Mouse (Mus musculus) left cerebral cortex, postnatal 10 days (tissue): ENCODE measurements around the gene Rnasek. TPM values are rescaled to one million over a fixed set of nuclear protein-coding genes. Genes with fewer than 3 reads are reported as not detected.

ENCODE experiments used
- DNase-seq, 2 experiments: peaks; one replicate each; pipeline ENCODE4 v3.0.0; 2021 to 2022; ENCODE audit warnings: low spot score in 2 of 2, mixed read lengths in 1 of 2; ENCODE audit errors: extremely low spot score in 1 of 2
- intact Hi-C: fragments of 180-260 bp; cut with DNase I; formaldehyde crosslinking; loops from one replicate; pipeline ENCODE4 v1.15.1; 2025
- total RNA-seq, 2 experiments: library from RNA; stranded (reverse); gene quantifications; 2 replicates each; pipeline ENCODE4 v1.2.3; 2021

Rnasek gene
- total RNA-seq: 100 to 1,000 TPM; 279 to 285 TPM

DNA sequence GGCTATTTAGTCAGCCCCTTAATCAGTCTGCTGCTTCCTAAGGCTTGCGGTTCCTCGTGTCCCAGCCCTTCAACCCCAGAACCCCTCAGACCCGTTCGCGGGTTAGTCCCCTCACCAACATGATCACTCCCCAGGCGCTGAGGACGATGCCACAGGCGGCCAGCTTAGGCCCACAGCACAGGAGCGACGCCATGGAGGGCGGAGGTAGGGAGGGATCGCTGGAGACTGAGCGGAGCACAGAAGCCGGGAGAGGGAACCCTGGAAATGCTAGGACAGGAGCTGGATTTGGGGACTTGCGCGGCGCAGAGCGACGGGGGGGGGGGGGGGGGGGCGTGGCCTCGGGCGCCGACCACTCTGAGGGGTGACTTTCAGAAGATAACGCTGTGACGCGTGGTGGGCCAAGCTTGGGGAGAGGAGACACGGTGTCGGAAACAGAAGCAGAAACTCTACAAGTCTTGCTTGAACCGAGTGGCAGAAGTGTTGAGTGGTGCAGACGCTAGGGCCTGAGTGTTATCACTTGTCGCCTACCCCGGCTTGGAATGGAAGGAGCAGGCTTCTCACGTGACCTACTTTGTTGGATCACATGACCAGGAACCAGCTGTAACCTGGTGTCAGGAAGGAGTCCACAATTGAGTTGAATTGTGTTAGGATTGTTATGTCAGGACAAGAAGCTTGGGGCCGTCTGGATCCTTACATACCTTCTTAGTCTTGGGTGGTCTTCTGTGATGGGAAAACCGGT, at the start of gene Rnasek, which contains the start of gene Gm21988:
Rnasek (minus strand) TSS at position 302 of the 739 bp plus-strand sequence.
Gm21988 (minus strand) TSS at position 290 of the 739 bp plus-strand sequence.
- peak; percentile 80 to 83 for DNase-seq
- intact Hi-C loops: no loop called here

DNA sequence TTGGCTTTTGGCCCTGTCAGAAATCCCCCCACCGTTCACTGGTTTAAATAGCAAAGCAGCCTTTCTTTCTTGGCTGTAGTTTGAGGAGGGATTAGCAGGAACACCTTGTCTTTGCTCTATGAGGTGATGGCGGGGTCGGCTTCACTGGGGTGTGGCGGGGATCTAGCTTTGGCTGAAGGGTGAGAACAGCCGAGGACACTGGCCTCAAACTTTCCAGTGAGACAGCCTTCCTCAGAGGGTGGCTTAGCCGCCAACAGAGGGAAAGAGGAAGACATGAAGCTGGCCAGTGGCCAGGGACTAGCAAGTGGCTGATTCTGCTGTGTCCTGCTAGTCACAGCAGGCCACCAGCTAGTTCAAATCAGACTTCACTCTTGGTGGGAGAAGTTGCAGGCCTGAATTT, 49.6 kb upstream of the Rnasek start:
- DNase-seq: peak; percentile 15 to 73
- intact Hi-C loops: no loop called here

DNA sequence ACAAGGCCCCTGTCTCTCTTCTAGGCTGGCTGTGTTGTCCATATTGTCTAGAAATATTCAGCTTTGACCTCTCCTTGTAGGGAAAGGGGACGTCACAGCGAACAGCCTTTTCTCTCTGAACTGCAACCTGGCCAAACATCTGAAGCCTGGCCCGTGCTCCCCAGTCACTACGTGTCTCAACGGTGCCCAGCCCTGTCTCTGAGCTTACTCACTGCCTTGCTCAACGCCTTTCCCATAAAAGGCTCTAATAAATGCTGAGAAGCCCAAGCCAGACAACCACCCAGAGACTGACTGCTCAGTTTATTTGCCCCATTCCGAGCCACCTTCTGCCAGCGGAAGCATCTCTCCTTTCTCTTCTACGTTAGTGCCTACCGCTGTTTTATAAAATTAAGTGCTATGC, 48.5 kb upstream of the Rnasek start:
- DNase-seq: no peak

DNA sequence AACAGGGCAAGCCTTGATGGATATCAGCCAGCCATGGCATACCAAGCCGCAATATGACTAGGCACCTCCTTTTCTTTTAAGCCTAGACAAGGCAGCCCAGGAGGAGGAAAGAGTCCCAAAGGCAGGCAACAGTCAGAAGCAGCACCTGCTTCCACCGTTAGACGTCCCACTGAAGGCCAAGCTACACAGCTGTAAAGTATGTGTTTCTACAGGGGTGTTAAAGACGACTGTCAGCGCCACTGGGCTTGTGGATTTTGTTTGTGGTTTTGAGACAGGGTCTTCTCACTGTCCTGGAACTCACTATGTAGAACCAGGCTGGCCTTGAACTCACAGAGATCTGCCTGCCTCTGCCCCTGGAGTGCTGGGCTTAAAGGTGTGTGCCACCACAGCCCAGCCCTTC, 46.0 kb upstream of the Rnasek start:
- no peak for DNase-seq
- intact Hi-C loops: no loop called here

More for the DNA sequence above, 48.5 kb upstream of the Rnasek start:
- intact Hi-C loops: no loop called here

DNA sequence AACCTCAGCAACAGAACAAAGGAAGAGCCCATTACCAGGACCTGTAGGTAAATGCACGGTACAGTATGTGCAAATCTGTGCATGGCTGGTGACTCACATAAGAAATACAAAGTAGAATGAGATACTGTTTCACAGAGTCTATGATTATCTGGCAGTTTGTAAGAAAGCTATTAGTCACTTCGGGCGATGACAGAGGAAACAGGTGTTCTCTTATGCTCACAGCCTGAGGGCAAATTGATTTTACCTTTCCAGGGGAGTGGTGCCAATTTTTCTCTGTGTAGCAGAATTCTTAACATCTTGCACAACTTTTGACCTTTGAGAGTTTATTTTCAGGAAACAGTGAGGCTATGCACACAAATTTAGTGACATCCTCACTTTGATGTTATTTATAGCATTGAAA, 45.1 kb upstream of the Rnasek start:
- DNase-seq: no peak
- intact Hi-C loops: no loop called here

DNA sequence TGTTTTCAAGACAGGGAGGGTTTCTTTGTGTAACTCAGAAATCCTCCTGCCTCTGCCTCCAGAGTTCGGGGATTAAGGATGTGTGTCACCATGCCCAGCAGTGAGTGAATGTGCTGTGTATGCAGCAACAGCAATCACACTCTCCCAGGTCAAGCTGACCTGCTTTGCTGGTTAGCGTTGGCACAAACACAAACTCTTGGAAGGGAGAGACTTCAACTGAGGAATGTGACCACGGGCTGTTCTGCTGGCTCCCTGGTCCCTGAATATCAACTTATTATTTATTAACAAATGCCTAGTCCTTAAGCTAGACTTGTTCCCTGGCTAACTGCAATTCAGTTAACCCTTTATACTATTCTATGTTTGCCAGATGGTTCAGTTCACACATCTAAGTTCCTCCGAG, 44.0 kb upstream of the Rnasek start:
- intact Hi-C loops: no loop called here
- no peak for DNase-seq

DNA sequence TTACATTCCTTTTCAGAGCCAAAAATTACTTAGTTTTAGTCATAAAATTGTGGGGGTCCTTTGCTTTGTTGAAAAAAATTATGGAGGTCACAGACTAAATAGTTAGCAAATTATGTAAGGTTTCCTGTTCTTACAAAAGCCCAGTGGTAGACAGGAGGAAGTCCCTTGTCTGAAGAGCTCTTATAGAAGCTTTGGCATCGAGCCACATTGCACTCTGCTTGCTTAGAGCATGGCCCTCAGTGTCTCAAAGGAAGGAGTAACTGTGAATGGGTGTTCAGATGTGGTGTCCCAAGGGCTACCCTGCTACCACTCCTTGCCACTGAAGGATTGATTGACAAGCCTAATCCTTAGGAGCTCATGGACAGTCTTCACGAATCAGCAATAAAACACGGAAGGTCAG, 40.8 kb upstream of the Rnasek start:
- peak; percentile 8 to 68 for DNase-seq
- intact Hi-C loops: no loop called here

DNA sequence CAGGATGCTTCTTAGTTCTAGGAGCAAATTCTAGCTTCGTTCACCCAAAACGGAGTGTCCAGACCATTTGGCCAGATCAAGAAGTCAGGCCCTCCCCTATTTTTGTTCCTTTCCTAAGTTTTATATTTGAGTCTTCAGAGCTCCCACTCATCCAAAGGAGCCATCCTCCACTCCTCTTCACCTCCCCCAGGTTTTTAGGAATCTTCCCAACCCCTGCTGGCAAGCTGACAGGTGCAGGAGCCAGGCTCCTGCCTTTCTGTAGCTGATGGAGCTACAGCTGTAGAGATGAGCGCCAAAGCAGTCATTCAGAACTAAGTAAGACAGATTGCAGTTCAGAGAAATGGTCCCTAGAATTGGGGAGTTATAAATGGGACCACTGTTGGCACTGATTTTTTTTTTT, 39.3 kb upstream of the Rnasek start:
- intact Hi-C loops: no loop called here
- DNase-seq: no peak

DNA sequence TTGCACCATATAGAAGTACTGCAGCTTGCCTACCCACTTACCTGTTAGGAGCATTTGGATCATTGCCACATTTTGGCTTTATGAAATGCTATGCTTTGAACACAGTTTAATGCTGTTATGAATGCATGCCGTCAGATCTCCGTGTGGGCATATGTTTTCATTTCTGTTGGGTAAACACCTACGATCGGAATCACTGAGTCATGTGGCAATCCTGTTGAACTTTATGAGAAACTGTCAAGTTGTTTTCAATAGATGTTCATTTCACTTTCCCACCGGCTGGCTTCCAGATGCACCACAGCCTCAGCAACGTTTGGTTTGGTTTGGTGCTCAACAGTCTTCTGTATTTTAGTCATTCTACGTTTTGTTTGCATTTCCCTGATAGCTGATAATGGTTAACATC, 32.0 kb upstream of the Rnasek start:
- intact Hi-C loops: no loop called here

DNA sequence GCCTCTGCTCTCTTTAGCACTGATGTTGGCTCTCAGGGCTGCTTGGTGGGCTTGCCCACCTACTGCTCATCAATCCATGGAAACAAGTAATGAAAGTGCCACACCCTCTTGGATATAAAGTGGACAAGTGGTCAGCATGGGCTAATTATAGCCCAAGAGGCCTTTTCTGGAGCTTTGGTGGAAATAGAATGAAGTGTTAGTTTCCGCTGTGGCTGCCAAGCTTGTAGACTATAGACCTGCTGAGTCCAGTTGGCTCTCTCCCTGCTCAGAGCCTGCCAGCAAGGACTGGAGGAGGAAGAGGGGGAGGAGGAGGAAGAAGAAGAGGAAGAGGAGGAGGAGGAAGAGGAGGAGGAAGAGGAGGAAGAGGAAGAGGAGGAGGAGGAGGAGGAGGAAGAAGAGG, 26.8 kb upstream of the Rnasek start:
- no peak for DNase-seq
- intact Hi-C loops: no loop called here

More for the DNA sequence above, 32.0 kb upstream of the Rnasek start:
- DNase-seq: no peak

DNA sequence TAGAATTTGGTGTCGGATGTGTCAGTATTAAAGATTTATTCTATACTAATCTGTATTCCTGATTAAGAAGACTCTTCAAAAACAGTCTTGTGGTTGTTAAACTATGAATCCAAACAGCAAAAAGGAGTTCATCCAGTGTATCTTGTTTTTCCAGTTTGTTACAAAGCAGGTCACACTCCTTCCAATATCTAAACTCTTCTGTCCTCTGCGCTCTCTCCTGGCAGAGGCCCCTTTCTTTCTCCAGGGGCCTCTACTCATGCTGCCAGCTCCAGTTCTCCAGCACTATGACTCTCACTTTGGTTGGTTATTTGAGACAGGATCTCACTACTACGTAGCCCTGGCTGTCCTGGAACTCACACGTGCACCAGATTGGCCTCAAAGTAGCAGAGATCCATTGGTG, 26.2 kb upstream of the Rnasek start:
- no peak for DNase-seq
- intact Hi-C loops: no loop called here

DNA sequence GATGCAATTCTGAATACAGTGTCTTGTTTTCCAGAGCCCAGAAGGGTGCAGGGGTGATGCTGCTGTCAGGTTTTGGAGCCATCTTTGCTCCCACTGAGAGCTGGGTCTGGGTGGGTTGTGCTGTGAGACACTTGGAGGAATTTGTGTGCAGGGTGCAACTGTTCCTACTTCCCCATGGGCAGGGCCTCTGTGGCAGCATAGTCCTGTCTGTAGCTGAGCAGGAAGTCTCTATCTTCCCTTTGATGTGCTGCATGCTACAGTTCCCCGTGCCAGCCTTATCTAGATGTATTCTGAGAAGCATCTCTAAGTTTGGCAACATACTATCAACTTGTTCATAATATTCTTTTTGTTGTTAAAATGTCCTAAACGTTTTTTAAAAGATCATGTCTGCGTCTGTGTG, 25.6 kb upstream of the Rnasek start:
- intact Hi-C loops: no loop called here
- DNase-seq: no peak

DNA sequence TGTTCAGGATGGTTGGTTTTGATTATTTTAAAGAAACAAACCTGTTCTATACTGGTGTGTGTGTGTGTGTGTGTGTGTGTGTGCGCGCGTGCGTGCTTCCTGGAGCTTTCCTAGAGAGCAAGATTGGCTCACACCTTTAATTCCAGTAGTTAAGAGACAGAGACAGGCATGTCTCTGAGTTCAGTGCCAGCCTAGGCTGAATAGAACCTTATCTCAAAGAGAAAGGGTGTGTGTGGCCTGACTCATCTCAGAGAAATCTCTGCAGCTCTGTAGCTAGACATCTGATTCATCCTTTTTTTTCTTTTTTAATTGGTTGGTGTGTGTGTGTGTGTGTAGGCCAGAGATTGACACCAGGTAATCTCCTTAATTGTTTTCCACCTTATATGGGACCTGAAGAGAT, 19.4 kb upstream of the Rnasek start:
- intact Hi-C loops: no loop called here
- DNase-seq: no peak

DNA sequence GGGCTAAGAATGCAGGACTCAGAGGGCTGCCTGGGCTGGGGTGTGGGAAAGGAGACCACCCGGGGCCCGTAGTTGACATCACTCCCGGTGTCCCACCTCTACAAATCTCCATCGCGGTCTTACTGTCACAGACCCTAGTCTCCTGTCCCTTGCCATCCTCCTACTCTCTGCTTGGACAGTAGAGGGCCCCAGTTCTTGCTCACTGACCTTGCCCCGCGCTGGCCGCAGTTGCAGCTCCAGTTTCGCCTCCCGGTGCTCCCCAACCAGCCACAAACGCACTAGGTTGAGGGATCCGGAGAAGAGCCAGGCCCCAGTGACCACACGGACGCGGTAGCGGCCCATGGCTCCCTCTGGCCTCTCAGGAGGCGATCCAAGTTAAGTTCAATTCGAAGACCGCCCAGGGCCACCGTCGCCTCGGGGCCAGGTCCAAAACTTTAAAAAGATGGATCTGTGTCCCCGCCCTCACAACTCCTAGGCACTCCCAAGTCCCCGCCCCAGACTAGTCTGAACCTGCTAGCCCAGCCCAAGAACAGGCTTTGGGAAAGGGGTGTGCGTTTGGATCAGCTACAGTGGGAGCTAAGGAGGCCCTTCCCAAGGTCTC, 15.4 kb upstream of the Rnasek start, which contains the start of gene Alox12:
Alox12 (minus strand) TSS at position 423 of the 601 bp plus-strand sequence.
- peak in 1 of 2 experiments; percentile 56 for DNase-seq
- intact Hi-C loops: loop anchor here (2.0 kb wide), 1 partner anchor 54 kb away; no protein-coding TSS in a partner anchor

DNA sequence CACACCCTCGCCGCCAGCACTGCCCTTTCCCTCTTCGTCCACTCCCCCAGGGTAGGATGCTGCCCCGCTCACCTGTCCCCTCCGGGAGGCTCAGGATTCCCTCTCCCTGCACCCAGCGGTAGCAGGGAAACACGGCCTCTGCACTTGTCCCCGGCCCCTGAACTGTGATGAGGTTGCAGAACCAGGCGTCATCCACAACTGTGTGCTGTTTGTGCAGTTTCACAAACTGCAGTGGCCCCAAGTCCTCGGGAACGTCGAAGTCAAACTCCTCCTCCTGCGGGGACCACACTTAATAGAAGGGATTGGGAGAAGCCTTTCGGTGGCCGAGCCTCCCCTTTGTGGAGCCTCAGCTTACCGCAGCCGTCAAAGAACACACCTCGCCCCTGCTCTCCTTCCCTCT, 14.7 kb upstream of the Rnasek start:
- intact Hi-C loops: loop anchor here (2.0 kb wide), 1 partner anchor 54 kb away; no protein-coding TSS in a partner anchor
- no peak for DNase-seq

DNA sequence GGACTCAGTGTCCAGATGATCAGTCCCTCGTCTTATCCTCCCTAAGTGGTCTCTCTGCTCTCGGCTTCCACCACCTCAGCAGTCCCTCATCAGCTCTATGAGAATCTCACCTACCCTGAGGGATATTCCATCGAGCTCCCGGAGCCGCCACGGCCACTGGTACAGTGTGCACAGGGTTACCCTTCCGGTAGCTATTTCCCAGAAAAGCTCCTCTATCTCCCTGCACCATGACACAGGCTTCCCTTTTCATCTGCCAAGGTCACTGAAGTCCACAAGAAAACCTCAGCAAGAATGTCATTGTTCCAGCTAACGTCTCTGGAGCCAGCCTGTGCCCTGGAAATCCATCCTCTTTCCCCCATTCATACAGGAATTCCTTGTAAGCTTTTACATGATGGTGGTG, 12.2 kb upstream of the Rnasek start:
- intact Hi-C loops: no loop called here
- no peak for DNase-seq

DNA sequence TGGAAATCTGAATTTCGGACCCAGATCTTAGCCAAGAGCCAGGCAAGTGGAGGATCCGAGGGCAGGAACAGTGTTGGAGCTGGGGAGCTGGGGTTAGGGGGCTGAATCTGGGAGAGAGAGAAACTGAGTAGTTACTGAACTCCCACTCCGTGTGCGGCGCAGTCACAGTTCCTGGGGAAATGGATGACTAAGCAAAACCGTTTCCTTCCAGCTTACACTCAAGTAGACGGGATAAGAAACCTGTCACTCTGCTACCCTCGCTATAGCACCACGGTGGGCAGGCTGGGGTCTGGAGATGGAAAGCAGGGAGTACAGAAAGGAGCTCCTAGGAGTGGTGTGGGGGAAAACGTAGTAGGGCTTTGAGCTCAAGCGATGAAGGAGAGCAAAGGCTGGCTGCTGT, 10.5 kb upstream of the Rnasek start:
- intact Hi-C loops: no loop called here

DNA sequence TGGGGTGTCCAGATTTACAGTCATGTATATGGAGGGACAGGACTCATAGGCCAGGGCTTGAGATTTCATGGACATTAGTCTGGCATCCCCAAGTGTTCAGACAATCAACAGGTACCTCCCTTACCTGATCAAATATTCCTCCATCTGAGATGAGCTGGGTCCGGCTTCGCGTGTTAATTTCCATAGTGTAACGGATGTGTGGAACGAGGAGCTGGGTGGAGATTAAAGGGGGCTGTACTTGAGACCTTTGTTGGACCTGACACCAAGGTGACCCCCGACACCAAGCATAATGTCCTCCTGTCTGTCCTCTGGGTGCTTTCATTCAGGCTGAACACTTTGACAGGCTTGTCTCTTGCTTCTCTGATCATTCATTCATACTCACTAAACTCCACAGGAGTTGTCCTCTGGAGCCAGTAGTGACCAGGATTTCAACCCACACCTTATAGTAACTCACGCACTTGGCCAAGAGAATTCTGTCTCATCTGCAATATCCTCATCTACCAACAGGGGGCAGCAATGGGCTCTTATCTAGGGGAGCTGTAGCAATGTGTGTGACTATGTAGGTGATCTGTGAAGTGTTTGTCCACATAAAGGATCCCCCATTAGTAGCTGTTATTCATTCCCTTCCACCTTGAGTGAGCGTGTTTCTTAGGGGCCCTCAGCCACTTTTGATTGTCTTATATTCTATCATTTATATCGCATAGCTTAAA, 7.6 kb upstream of the Rnasek start:
- DNase-seq: peak in 1 of 2 experiments; percentile 64
- intact Hi-C loops: no loop called here

More for the DNA sequence above, 10.5 kb upstream of the Rnasek start:
- DNase-seq: no peak

DNA sequence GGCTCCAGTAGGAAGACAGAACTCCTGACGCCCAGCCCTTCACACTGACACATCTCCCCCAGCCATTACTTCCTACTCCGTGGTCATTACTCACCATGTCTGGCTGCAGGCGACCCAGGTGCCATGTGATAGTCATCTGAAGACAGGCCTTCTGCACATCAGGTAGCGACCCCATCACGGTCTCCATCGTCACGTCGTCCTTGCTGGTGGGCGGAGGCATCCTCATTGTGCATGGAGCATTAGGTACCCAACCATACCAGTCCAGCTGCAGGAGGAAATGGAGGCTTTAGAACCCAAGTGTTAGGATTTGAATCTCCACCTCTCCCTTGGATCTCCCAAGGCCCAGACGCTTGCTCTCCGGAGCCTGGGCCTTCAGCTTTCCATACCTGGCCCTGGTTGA, 2.9 kb upstream of the Rnasek start:
- intact Hi-C loops: no loop called here
- DNase-seq: no peak
